9 mouse cellular contexts compared by ENCODE assay signal in the genomic region with DNA sequence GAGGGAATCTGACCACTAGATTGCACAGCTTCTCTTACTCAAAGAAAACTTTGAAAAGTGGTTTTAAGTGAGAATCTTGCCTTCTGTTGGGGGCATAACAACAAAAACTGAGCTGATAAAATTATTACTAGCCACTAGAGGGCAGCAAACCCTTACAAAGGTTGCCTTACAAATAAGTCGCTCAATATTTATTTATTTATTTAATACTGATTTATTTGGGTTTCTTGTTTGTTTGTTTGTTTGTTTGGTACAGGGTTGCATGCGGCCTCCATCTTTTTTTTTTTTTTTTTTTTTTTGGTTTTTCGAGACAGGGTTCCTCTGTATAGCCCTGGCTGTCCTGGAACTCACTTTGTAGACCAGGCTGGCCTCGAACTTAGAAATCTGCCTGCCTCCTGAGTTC. TPM values are rescaled to one million over a fixed set of nuclear protein-coding genes. Genes with fewer than 3 reads are reported as not detected.
DNase-seq lines count a peak whose midpoint lies in the region; ATAC-seq lines count a peak whose summit lies in the region.
"Had no signal": no experiment of that assay in that cellular context is flagged by ENCODE, and none has a peak within 500 bp of the region (broad histone marks: within the 10 kb centered on the region; RNA-seq: fewer than 3 reads in every experiment).

No protein-coding gene starts in this region.

- H3K9me3 ChIP-seq in intestine, embryonic 14.5 days (ENCODE audit: control insufficient read depth, low read length) = no peaks in the 10 kb centered on the region
- no peaks in the 10 kb centered on the region for H3K9me3 ChIP-seq in intestine, embryonic 16.5 days (ENCODE audit: control insufficient read depth, low read length)
- no peaks in the 10 kb centered on the region for H3K9me3 ChIP-seq in midbrain, embryonic 15.5 days
- H3K9me3 ChIP-seq: embryonic facial prominence, embryonic 13.5 days had no signal

- no peak overlapping the region for H3K4me3 ChIP-seq in intestine, embryonic 14.5 days (ENCODE audit: low read depth, low read length)
- no peak overlapping the region for H3K4me3 ChIP-seq in intestine, embryonic 16.5 days (ENCODE audit: low read length)
- no peak overlapping the region for H3K4me3 ChIP-seq in midbrain, embryonic 15.5 days
- H3K4me3 ChIP-seq: embryonic facial prominence, embryonic 13.5 days had no signal

- peak; percentile 50; the same call in 1 of the 2 replicates for ATAC-seq in intestine, embryonic 14.5 days (replicated peaks; ENCODE audit: low FRiP score, low TSS enrichment, low read depth)
- ATAC-seq in intestine, embryonic 16.5 days = no peak
- peak; percentile 54; the same call in 1 of the 2 replicates for ATAC-seq in midbrain, embryonic 15.5 days (replicated peaks)

- 37% methylated on average over 4 of the region's 4 CpGs for WGBS in intestine, embryonic 14.5 days
- WGBS in intestine, embryonic 16.5 days = 33% methylated on average over 4 of the region's 4 CpGs
- 37% methylated on average over 4 of the region's 4 CpGs for WGBS in midbrain, embryonic 15.5 days

- H3K4me2 ChIP-seq in intestine, embryonic 14.5 days (ENCODE audit: low read length) = no peak overlapping the region
- no peak overlapping the region for H3K4me2 ChIP-seq in intestine, embryonic 16.5 days (ENCODE audit: low read depth, low read length)
- H3K4me2 ChIP-seq in midbrain, embryonic 15.5 days = no peak overlapping the region
- H3K4me2 ChIP-seq: embryonic facial prominence, embryonic 13.5 days had no signal

- H3K9ac ChIP-seq in intestine, embryonic 14.5 days (ENCODE audit: low read length) = no peak overlapping the region
- no peak overlapping the region for H3K9ac ChIP-seq in intestine, embryonic 16.5 days (ENCODE audit: low read depth, low read length)
- H3K9ac ChIP-seq in midbrain, embryonic 15.5 days = no peak overlapping the region
- H3K9ac ChIP-seq: embryonic facial prominence, embryonic 13.5 days had no signal

- H3K4me1 ChIP-seq in intestine, embryonic 14.5 days (replicated peaks; ENCODE audit: control insufficient read depth, insufficient read depth, low read length) = no peaks in the 10 kb centered on the region
- H3K4me1 ChIP-seq in intestine, embryonic 16.5 days (ENCODE audit: control insufficient read depth, insufficient read depth, low read length) = no peaks in the 10 kb centered on the region
- no peaks in the 10 kb centered on the region for H3K4me1 ChIP-seq in midbrain, embryonic 15.5 days
- H3K4me1 ChIP-seq: embryonic facial prominence, embryonic 13.5 days had no signal

- DNase-seq in intestine, embryonic 14.5 days (ENCODE audit: low spot score) = no peak
- DNase-seq in B cell, adult 2 months = peak; percentile 25 to 43
- DNase-seq in MEL-GATA-1-ER (ENCODE audit: extremely low read depth, low read depth) = peak; percentile 56
- DNase-seq in embryo, embryonic 9.5 days (ENCODE audit: extremely low spot score) = peak; percentile 21
- no peak for DNase-seq in right cerebral cortex, postnatal 36 days (ENCODE audit: low spot score in 2 of 2)
- DNase-seq in ovary, postnatal 14 days (ENCODE audit: low spot score) = no peak

- H3K27ac ChIP-seq in intestine, embryonic 14.5 days (ENCODE audit: low read depth) = no peak overlapping the region
- H3K27ac ChIP-seq in intestine, embryonic 16.5 days (ENCODE audit: low read length) = no peak overlapping the region
- H3K27ac ChIP-seq in midbrain, embryonic 15.5 days = no peak overlapping the region
- H3K27ac ChIP-seq: embryonic facial prominence, embryonic 13.5 days had no signal

- no peaks in the 10 kb centered on the region for H3K36me3 ChIP-seq in intestine, embryonic 14.5 days (ENCODE audit: control insufficient read depth, insufficient read depth, low read length)
- no peaks in the 10 kb centered on the region for H3K36me3 ChIP-seq in intestine, embryonic 16.5 days (ENCODE audit: control insufficient read depth, insufficient read depth, low read length)
- no peaks in the 10 kb centered on the region for H3K36me3 ChIP-seq in midbrain, embryonic 15.5 days (replicated peaks)
- H3K36me3 ChIP-seq: embryonic facial prominence, embryonic 13.5 days had no signal

- H3K27me3 ChIP-seq in intestine, embryonic 14.5 days (replicated peaks; ENCODE audit: control insufficient read depth, insufficient read depth, low read length) = no peaks in the 10 kb centered on the region
- H3K27me3 ChIP-seq in intestine, embryonic 16.5 days (replicated peaks; ENCODE audit: control insufficient read depth, insufficient read depth, low read length) = no peaks in the 10 kb centered on the region
- H3K27me3 ChIP-seq in midbrain, embryonic 15.5 days (replicated peaks) = no peaks in the 10 kb centered on the region
- H3K27me3 ChIP-seq: embryonic facial prominence, embryonic 13.5 days had no signal

RNA-seq across cellular contexts. Expression of gene Mtf2, which starts 31.3 kb away (rescaled TPM):
- polyA plus RNA-seq in intestine, embryonic 14.5 days (2014; fragmentation: Nextera tagmentation; extraction: Ambion mirVana) = 96.6 and 108 TPM in 2 replicates
- polyA plus RNA-seq in intestine, embryonic 16.5 days (2015; fragmentation: Nextera tagmentation; extraction: Ambion mirVana) = 69.1 and 74.9 TPM in 2 replicates
- 111 and 120 TPM in 2 replicates for polyA plus RNA-seq in midbrain, embryonic 15.5 days (2015; fragmentation: Nextera tagmentation; extraction: Ambion mirVana)

RNA-seq across cellular contexts. Expression of gene Fam69a, which starts 47.3 kb away (rescaled TPM):
- 24.5 and 25.0 TPM in 2 replicates for polyA plus RNA-seq in intestine, embryonic 14.5 days (2014; fragmentation: Nextera tagmentation; extraction: Ambion mirVana)
- polyA plus RNA-seq in intestine, embryonic 16.5 days (2015; fragmentation: Nextera tagmentation; extraction: Ambion mirVana) = 17.8 and 17.9 TPM in 2 replicates
- 50.0 and 53.3 TPM in 2 replicates for polyA plus RNA-seq in midbrain, embryonic 15.5 days (2015; fragmentation: Nextera tagmentation; extraction: Ambion mirVana)

Comparison
In these comparisons a context has a peak if more than half of its experiments do, and no peak if none do; other contexts are left out.
1. DNase-seq: peak in B cell, adult 2 months (2 of 2), MEL-GATA-1-ER (single experiment) and embryo, embryonic 9.5 days (single experiment); none in intestine, embryonic 14.5 days (single experiment), right cerebral cortex, postnatal 36 days (0 of 2) and ovary, postnatal 14 days (single experiment).